Mouse (Mus musculus): ENCODE measurements around the gene Usp2. TPM values are rescaled to one million over a fixed set of nuclear protein-coding genes. Genes with fewer than 3 reads are reported as not detected.
"Not testable (repeated sequence)": the region's sequence is repeated elsewhere in the genome, so short reads cannot be mapped to it uniquely, and the experiment has no call there.

Usp2 gene
- total and polyA plus RNA-seq, 2 experiments from 2014 or later, result 14.2 to 19.6 TPM

GRCm38 (mm10) chr9:44108269-44109055, 41.6 kb downstream of the Usp2 start:
- Histone ChIP-seq H3K4me1 (ENCODE audit: insufficient read depth, low read length) (peaks cover 39% of the 10 kb centered on the region), H3K27ac (peak overlapping the region; percentile 78; the same call in 1 of the 2 replicates), H3K9me3 (ENCODE audit: low read length) (no peaks in the 10 kb centered on the region), H3K4me2 (ENCODE audit: low read depth, low read length) (peak overlapping the region; percentile 44), H3K9ac (replicated peaks; ENCODE audit: low read length) (peak overlapping the region; percentile 9; the same call in 1 of the 2 replicates), H3K4me3 (ENCODE audit: low read length) (0 out of 2 replicates have a peak overlapping the region, but pooled peaks have one; percentile 13), H3K36me3 (ENCODE audit: insufficient read depth, low read length) (no peaks in the 10 kb centered on the region), H3K27me3 (ENCODE audit: insufficient read depth, low read length) (no peaks in the 10 kb centered on the region)
- WGBS, result 71% methylated on average over 31 of the region's 31 CpGs
- DNase-seq (ENCODE audit: low spot score) (no peak), ATAC-seq (no peak)
- no peak for TF ChIP-seq CTCF (IDR thresholded peaks at IDR 0.05; ENCODE audit: low read depth)

DNA sequence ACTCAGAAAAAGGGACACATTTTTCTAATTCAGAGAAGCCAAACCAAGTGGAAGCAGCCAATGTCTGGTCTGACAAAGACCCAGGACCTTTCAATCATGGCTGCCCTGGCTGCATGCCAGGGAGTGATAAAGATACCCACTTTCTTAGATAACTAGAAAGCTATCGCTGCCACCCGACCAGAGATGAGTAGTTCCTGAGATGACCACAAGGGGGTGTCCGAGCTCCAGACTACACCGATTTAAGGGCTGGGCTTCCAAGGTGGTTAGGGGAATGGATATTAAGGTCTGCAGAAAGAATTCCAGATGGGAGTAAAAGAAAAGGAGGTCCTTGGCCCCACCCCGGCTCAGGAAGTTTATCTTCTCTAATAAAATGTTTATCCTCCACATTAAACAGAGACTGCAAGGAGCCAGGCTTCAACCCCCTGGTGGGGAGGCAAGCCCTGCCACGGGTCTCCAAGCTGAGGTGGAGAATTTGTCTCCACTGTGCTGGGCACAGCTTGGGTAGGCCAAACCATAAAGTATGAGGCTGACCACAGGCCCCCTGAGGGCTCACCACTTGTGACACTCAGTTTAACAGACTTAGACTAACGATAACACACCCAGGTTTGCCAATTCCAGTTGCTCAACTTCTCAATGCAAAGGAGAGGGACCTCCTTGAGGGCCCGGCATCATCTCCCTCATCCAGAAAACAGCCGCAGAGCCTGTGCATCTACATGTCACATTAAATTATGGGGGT, 42.7 kb downstream of the Usp2 start:
- peak; percentile 81 for TF ChIP-seq CTCF (IDR thresholded peaks at IDR 0.05; ENCODE audit: low read depth)
- 34% methylated on average over 9 of the region's 9 CpGs for WGBS
- H3K27ac ChIP-seq, result no peak overlapping the region
- no peak for ATAC-seq
- no peaks in the 10 kb centered on the region for H3K36me3 ChIP-seq (ENCODE audit: insufficient read depth, low read length)
- no peaks in the 10 kb centered on the region for H3K9me3 ChIP-seq (ENCODE audit: low read length)
- peaks cover 39% of the 10 kb centered on the region for H3K4me1 ChIP-seq (ENCODE audit: insufficient read depth, low read length)
- no peak overlapping the region for H3K4me3 ChIP-seq (ENCODE audit: low read length)
- H3K9ac ChIP-seq (replicated peaks; ENCODE audit: low read length), result no peak overlapping the region
- peak overlapping the region; percentile 44 for H3K4me2 ChIP-seq (ENCODE audit: low read depth, low read length)
- H3K27me3 ChIP-seq (ENCODE audit: insufficient read depth, low read length), result no peaks in the 10 kb centered on the region
- peak; percentile 84 for DNase-seq (ENCODE audit: low spot score)

GRCm38 (mm10) chr9:44111909-44112308, 45.1 kb downstream of the Usp2 start:
- not testable (repeated sequence) for ATAC-seq; H3K36me3 ChIP-seq (ENCODE audit: insufficient read depth, low read length); H3K4me2 ChIP-seq (ENCODE audit: low read depth, low read length); DNase-seq (ENCODE audit: low spot score); H3K27me3 ChIP-seq (ENCODE audit: insufficient read depth, low read length); H3K27ac ChIP-seq; H3K9ac ChIP-seq (replicated peaks; ENCODE audit: low read length); H3K9me3 ChIP-seq (ENCODE audit: low read length); H3K4me3 ChIP-seq (ENCODE audit: low read length)
- peaks cover 28% of the 10 kb centered on the region for H3K4me1 ChIP-seq (ENCODE audit: insufficient read depth, low read length)
- WGBS, result 58% methylated on average over 10 of the region's 12 CpGs

DNA sequence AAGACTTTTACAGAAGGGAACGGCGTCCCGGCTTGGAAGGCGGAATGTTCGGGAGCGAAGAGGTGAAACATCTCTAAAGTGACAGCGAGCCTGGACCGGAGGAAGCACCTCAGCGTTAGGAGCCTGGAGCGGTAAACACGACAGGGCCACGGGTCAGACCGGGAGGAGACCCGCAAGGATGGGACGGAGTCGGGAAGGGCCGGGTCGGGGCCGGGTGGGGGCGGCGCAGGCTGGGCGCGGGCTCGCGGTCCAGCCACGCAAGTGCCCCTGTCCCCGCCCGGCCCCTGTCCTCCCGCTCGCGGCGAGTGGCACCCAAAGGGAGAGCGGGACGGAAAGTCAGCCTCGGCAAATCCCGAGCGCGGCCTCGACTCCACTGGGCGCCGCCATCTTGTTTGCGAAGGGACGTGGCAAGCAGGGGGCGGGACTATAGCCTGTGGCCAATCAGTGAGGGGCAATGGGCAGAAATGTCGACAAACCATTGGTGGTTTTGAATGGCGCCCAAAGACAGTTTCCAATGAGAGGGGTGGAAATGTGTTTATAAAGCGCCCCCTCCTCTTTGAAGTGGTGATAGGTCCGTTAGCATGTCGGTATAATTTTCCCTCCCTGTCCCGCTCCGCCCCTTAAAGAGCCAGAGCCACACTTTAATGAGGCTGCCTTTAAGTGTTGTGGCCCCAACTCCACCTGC, 46.4 kb downstream of the Usp2 start, which contains the start of the genes Gm49380 and Rnf26:
Gene Gm49380, minus strand, starts transcription at position 396 of the 685 bp plus-strand sequence.
Gene Rnf26, minus strand, starts transcription at position 413 of the 685 bp plus-strand sequence.
- DNase-seq (ENCODE audit: low spot score), result peak; percentile 98
- peaks cover 19% of the 10 kb centered on the region; the same call in 1 of the 2 replicates for H3K4me1 ChIP-seq (ENCODE audit: insufficient read depth, low read length)
- no peaks in the 10 kb centered on the region for H3K9me3 ChIP-seq (ENCODE audit: low read length)
- H3K27me3 ChIP-seq (ENCODE audit: insufficient read depth, low read length), result no peaks in the 10 kb centered on the region
- 1% methylated on average over 49 of the region's 51 CpGs for whole genome bisulfite sequencing
- H3K4me2 ChIP-seq (ENCODE audit: low read depth, low read length), result peak within 1 kb of the TSS; percentile 55
- peak within 1 kb of the TSS; percentile 74 for H3K4me3 ChIP-seq (ENCODE audit: low read length)
- peak within 1 kb of the TSS; percentile 61 for H3K9ac ChIP-seq (replicated peaks; ENCODE audit: low read length)
- no peak within 1 kb of the TSS for H3K27ac ChIP-seq
- H3K36me3 ChIP-seq (ENCODE audit: insufficient read depth, low read length), result no peaks in the 10 kb centered on the region
- peak; percentile 98 for ATAC-seq
- TF ChIP-seq CTCF (IDR thresholded peaks at IDR 0.05; ENCODE audit: low read depth), result no peak

DNA sequence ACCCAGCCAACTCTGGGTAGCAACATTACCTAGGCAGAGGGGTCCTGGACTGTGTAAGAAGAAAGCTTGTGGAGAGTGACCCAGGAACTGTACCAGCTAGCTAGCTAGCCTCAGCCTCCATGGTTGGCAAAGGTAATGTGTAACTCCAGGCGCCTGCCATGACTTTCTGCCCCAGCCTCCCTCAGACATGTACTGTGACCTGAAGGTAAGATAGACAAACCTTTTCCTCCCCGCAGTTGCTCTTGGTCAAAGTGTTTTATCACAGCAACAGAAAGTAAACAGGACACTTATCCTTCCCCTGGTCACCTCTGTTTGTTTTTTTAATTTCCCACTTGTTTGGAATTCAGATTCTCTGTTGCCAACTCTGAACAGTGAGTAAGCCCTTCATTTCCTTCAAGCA, 47.6 kb downstream of the Usp2 start:
- no peak overlapping the region for H3K9ac ChIP-seq (replicated peaks; ENCODE audit: low read length)
- H3K27ac ChIP-seq, result no peak overlapping the region
- H3K36me3 ChIP-seq (ENCODE audit: insufficient read depth, low read length), result no peaks in the 10 kb centered on the region
- no peaks in the 10 kb centered on the region for H3K27me3 ChIP-seq (ENCODE audit: insufficient read depth, low read length)
- no peak overlapping the region for H3K4me3 ChIP-seq (ENCODE audit: low read length)
- WGBS, result 88% methylated on average over 2 of the region's 2 CpGs
- DNase-seq (ENCODE audit: low spot score) (no peak), ATAC-seq (no peak)
- H3K9me3 ChIP-seq (ENCODE audit: low read length), result no peaks in the 10 kb centered on the region
- no peak overlapping the region for H3K4me2 ChIP-seq (ENCODE audit: low read depth, low read length)
- peaks cover 9% of the 10 kb centered on the region; the same call in 1 of the 2 replicates for H3K4me1 ChIP-seq (ENCODE audit: insufficient read depth, low read length)
- no peak for TF ChIP-seq CTCF (IDR thresholded peaks at IDR 0.05; ENCODE audit: low read depth)

DNA sequence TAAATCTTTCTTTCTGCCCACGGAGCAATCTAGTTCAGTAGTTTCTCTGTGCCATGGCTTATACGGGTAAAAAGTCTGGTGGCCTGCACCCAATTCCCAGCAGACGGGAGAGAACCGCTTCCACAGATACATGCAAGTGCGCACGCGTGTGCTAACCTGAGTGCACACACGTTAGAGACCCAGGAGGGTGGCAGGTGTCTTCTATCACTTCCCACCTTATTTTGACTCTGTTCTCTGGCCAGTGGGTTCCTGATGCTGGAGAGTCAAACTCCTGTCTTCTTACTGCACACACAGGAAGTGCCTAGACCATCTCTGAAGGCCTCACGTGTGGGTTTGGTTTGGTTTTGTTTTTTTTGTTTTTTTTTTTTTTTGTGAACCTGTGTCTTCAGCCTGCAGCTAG, 48.8 kb downstream of the Usp2 start:
- 91% methylated on average over 9 of the region's 9 CpGs for WGBS
- H3K9me3 ChIP-seq (ENCODE audit: low read length), result no peaks in the 10 kb centered on the region

More for the DNA sequence above, 48.8 kb downstream of the Usp2 start:
- ATAC-seq (no peak), DNase-seq (ENCODE audit: low spot score) (no peak)
- H3K36me3 ChIP-seq (ENCODE audit: insufficient read depth, low read length), result no peaks in the 10 kb centered on the region
- no peaks in the 10 kb centered on the region for H3K27me3 ChIP-seq (ENCODE audit: insufficient read depth, low read length)
- H3K27ac ChIP-seq, result no peak overlapping the region
- TF ChIP-seq CTCF (IDR thresholded peaks at IDR 0.05; ENCODE audit: low read depth), result no peak
- H3K9ac ChIP-seq (replicated peaks; ENCODE audit: low read length), result no peak overlapping the region
- no peak overlapping the region for H3K4me2 ChIP-seq (ENCODE audit: low read depth, low read length)
- H3K4me1 ChIP-seq (ENCODE audit: insufficient read depth, low read length), result no peaks in the 10 kb centered on the region
- H3K4me3 ChIP-seq (ENCODE audit: low read length), result no peak overlapping the region
